Mouse (Mus musculus) olfactory bulb, adult 2 months (tissue): ENCODE measurements around the gene Ccdc38.

Experiments
- CTCF ChIP-seq: fragments of 200-500 bp; IDR thresholded peaks from 2 replicates; pipeline ENCODE4 v1.5.1; 2012; ENCODE audit warnings: low read depth, mild to moderate bottlenecking, low read length, moderate library complexity; ENCODE audit not compliant: insufficient read depth
- POLR2A ChIP-seq: fragments of 200-500 bp; IDR thresholded peaks from 2 replicates; pipeline ENCODE4 v1.6.1; 2012; ENCODE audit warnings: mild to moderate bottlenecking, low read depth, low read length, moderate library complexity; ENCODE audit not compliant: insufficient read depth

DNA sequence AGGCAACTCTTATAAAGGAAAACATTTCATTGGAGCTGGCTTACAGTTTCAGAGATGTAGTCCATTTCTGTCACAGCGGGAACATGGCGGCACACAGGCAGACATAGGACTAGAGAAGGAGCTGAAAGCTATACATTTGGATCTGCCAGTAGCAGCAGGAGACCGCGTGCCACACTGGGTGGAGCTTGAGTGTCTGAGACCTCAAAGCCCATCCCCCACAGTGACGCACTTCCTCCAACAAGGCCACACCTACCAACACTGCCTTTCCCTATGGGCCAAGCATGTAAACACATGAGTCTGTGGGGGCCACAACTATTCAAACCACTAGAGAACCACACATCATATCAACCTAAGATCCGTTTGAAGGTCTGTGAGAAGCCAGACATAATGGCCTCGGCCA is 68.8 kb downstream of the Ccdc38 start:
- TF ChIP-seq CTCF (no peak), POLR2A (no peak)
